Mouse (Mus musculus) embryonic facial prominence, embryonic 15.5 days (tissue): Measurements from ENCODE around the gene Srgap2. TPM values are rescaled to one million over a fixed set of nuclear protein-coding genes. Genes with fewer than 3 reads are reported as not detected.

Source experiments
- ATAC-seq: fragments of 200-750 bp; cut with Nextera tagmentation; 2 replicates; pipeline ENCODE4 v1.8.0; 2017; ENCODE audit warnings: low read depth, moderate TSS enrichment; ENCODE audit not compliant: insufficient number of reproducible peaks, low FRiP score, low TSS enrichment
- H3K27ac ChIP-seq: fragments of 300-500 bp; sonication (generic); replicated peaks from 2 replicates; pipeline ENCODE4 v1.5.1; 2015; ENCODE audit warnings: mild to moderate bottlenecking, inconsistent platforms
- H3K27me3 ChIP-seq: fragments of 300-500 bp; sonication (generic); 2 replicates; pipeline ENCODE4 v1.6.1; 2015; ENCODE audit warnings: inconsistent platforms
- H3K36me3 ChIP-seq: fragments of 300-500 bp; sonication (generic); 2 replicates; pipeline ENCODE4 v1.6.1; 2015; ENCODE audit warnings: mild to moderate bottlenecking, inconsistent platforms
- H3K4me1 ChIP-seq: fragments of 300-500 bp; sonication (generic); 2 replicates; pipeline ENCODE4 v1.6.1; 2015; ENCODE audit warnings: inconsistent platforms
- H3K4me2 ChIP-seq: fragments of 300-500 bp; sonication (generic); replicated peaks from 2 replicates; pipeline ENCODE4 v1.6.1; 2015; ENCODE audit warnings: mild to moderate bottlenecking, inconsistent platforms
- H3K4me3 ChIP-seq: fragments of 300-500 bp; sonication (generic); replicated peaks from 2 replicates; pipeline ENCODE4 v1.5.1; 2015; ENCODE audit warnings: mild to moderate bottlenecking, inconsistent platforms
- H3K9ac ChIP-seq: fragments of 300-500 bp; sonication (generic); 2 replicates; pipeline ENCODE4 v1.6.1; 2015; ENCODE audit warnings: inconsistent platforms
- H3K9me3 ChIP-seq: fragments of 300-500 bp; sonication (generic); replicated peaks from 2 replicates; pipeline ENCODE4 v1.6.1; 2016; ENCODE audit warnings: inconsistent platforms
- WGBS: fragments of 180-500 bp; shearing (Covaris S2); methylation state at CpG from one replicate; pipeline ENCODE4 v1.1.7; 2015; 5-methylcytosine and 5-hydroxymethylcytosine counted together
- polyA plus RNA-seq: library from polyadenylated mRNA; unstranded; fragments of >200 nt; fragmentation: Nextera tagmentation; extraction: Ambion mirVana; gene quantifications from 2 replicates; pipeline ENCODE4 v1.2.1, GENCODE M21; 2015

Srgap2 gene
- polyA plus RNA-seq, 1 experiment from 2014 or later, result 18.0 TPM

GRCm38 (mm10) chr1:131431456-131432246 lies 95.5 kb downstream of the Srgap2 start:
- WGBS, result 58% methylated on average over 5 of the region's 5 CpGs
- Histone ChIP-seq H3K4me1 (peaks cover 39% of the 10 kb centered on the region), H3K9me3 (no peaks in the 10 kb centered on the region), H3K9ac (no peak overlapping the region), H3K4me3 (no peak overlapping the region), H3K4me2 (no peak overlapping the region), H3K27ac (peak overlapping the region; percentile 45; the same call in 1 of the 2 replicates), H3K36me3 (no peaks in the 10 kb centered on the region), H3K27me3 (no peaks in the 10 kb centered on the region)
- ATAC-seq, result peak; percentile 64

- no peaks in the 10 kb centered on the region for H3K36me3 ChIP-seq
- H3K4me1 ChIP-seq, result peaks cover 36% of the 10 kb centered on the region
- H3K4me3 ChIP-seq, result no peak overlapping the region
- 9% methylated on average over 5 of the region's 5 CpGs for WGBS
- no peaks in the 10 kb centered on the region for H3K27me3 ChIP-seq
- peak; percentile 77; the same call in 1 of the 2 replicates for ATAC-seq
- H3K9me3 ChIP-seq, result no peaks in the 10 kb centered on the region
- H3K9ac ChIP-seq, result no peak overlapping the region
- peak overlapping the region; percentile 69 for H3K27ac ChIP-seq
- H3K4me2 ChIP-seq, result 0 out of 2 replicates have a peak overlapping the region, but pooled peaks have one; percentile 4
Observed at GRCm38 (mm10) chr1:131427140-131427821, 99.9 kb downstream of the Srgap2 start.

- Histone ChIP-seq H3K4me1 (peaks cover 19% of the 10 kb centered on the region), H3K9ac (no peak overlapping the region), H3K27me3 (no peaks in the 10 kb centered on the region), H3K4me2 (no peak overlapping the region), H3K36me3 (no peaks in the 10 kb centered on the region), H3K27ac (no peak overlapping the region), H3K9me3 (no peaks in the 10 kb centered on the region), H3K4me3 (no peak overlapping the region)
- WGBS, result 81% methylated on average over 3 of the region's 3 CpGs
- ATAC-seq, result no peak
Observed at GRCm38 (mm10) chr1:131423061-131423460, 104.1 kb downstream of the Srgap2 start.

GRCm38 (mm10) chr1:131421113-131421512 lies 106.0 kb downstream of the Srgap2 start:
- no peak overlapping the region for H3K27ac ChIP-seq
- H3K4me3 ChIP-seq, result no peak overlapping the region
- peaks cover 11% of the 10 kb centered on the region; the same call in 1 of the 2 replicates for H3K4me1 ChIP-seq
- H3K27me3 ChIP-seq, result no peaks in the 10 kb centered on the region
- H3K9ac ChIP-seq, result no peak overlapping the region
- no peak overlapping the region for H3K4me2 ChIP-seq
- no peak for ATAC-seq
- no peaks in the 10 kb centered on the region for H3K36me3 ChIP-seq
- H3K9me3 ChIP-seq, result no peaks in the 10 kb centered on the region

- Histone ChIP-seq H3K4me1 (peaks cover 11% of the 10 kb centered on the region; the same call in 1 of the 2 replicates), H3K4me2 (no peak overlapping the region), H3K4me3 (no peak overlapping the region), H3K27me3 (no peaks in the 10 kb centered on the region), H3K9me3 (no peaks in the 10 kb centered on the region), H3K36me3 (no peaks in the 10 kb centered on the region), H3K27ac (no peak overlapping the region), H3K9ac (no peak overlapping the region)
- 53% methylated on average over 4 of the region's 4 CpGs for WGBS
- ATAC-seq, result no peak
Observed at GRCm38 (mm10) chr1:131420660-131421059, 106.5 kb downstream of the Srgap2 start.

GRCm38 (mm10) chr1:131419307-131419706 lies 107.8 kb downstream of the Srgap2 start:
- no peak for ATAC-seq
- Histone ChIP-seq H3K4me3 (no peak overlapping the region), H3K27ac (no peak overlapping the region), H3K4me2 (no peak overlapping the region), H3K9ac (no peak overlapping the region), H3K4me1 (peaks cover 11% of the 10 kb centered on the region; the same call in 1 of the 2 replicates), H3K36me3 (no peaks in the 10 kb centered on the region), H3K9me3 (no peaks in the 10 kb centered on the region), H3K27me3 (no peaks in the 10 kb centered on the region)
- 42% methylated on average over 3 of the region's 3 CpGs for WGBS

GRCm38 (mm10) chr1:131417821-131418660 lies 109.1 kb downstream of the Srgap2 start:
- no peak overlapping the region for H3K9ac ChIP-seq
- 58% methylated on average over 5 of the region's 5 CpGs for WGBS
- peaks cover 11% of the 10 kb centered on the region; the same call in 1 of the 2 replicates for H3K4me1 ChIP-seq
- no peaks in the 10 kb centered on the region for H3K36me3 ChIP-seq
- H3K27me3 ChIP-seq, result no peaks in the 10 kb centered on the region
- H3K9me3 ChIP-seq, result no peaks in the 10 kb centered on the region
- H3K27ac ChIP-seq, result no peak overlapping the region
- no peak overlapping the region for H3K4me2 ChIP-seq
- no peak overlapping the region for H3K4me3 ChIP-seq
- ATAC-seq, result no peak

- no peaks in the 10 kb centered on the region for H3K36me3 ChIP-seq
- no peak overlapping the region for H3K4me2 ChIP-seq
- no peak overlapping the region for H3K4me3 ChIP-seq
- 55% methylated on average over 5 of the region's 5 CpGs for WGBS
- no peaks in the 10 kb centered on the region for H3K9me3 ChIP-seq
- no peak overlapping the region for H3K9ac ChIP-seq
- no peaks in the 10 kb centered on the region for H3K27me3 ChIP-seq
- ATAC-seq, result no peak
- H3K4me1 ChIP-seq, result peaks cover 11% of the 10 kb centered on the region; the same call in 1 of the 2 replicates
- no peak overlapping the region for H3K27ac ChIP-seq
Observed at GRCm38 (mm10) chr1:131417059-131417750, 109.9 kb downstream of the Srgap2 start.

- no peak overlapping the region for H3K4me3 ChIP-seq
- no peaks in the 10 kb centered on the region for H3K4me1 ChIP-seq
- no peak overlapping the region for H3K4me2 ChIP-seq
- H3K9me3 ChIP-seq, result no peaks in the 10 kb centered on the region
- 77% methylated on average over 3 of the region's 3 CpGs for WGBS
- ATAC-seq, result no peak
- H3K27me3 ChIP-seq, result no peaks in the 10 kb centered on the region
- H3K27ac ChIP-seq, result no peak overlapping the region
- H3K9ac ChIP-seq, result no peak overlapping the region
- no peaks in the 10 kb centered on the region for H3K36me3 ChIP-seq
Observed at GRCm38 (mm10) chr1:131403567-131403966, 123.6 kb downstream of the Srgap2 start.

- H3K4me1 ChIP-seq, result no peaks in the 10 kb centered on the region
- no peak overlapping the region for H3K27ac ChIP-seq
- H3K36me3 ChIP-seq, result no peaks in the 10 kb centered on the region
- no peak overlapping the region for H3K9ac ChIP-seq
- no peaks in the 10 kb centered on the region for H3K27me3 ChIP-seq
- no peaks in the 10 kb centered on the region for H3K9me3 ChIP-seq
- no peak overlapping the region for H3K4me2 ChIP-seq
- no peak for ATAC-seq
- no peak overlapping the region for H3K4me3 ChIP-seq
- 61% methylated on average over 3 of the region's 3 CpGs for WGBS
Observed at GRCm38 (mm10) chr1:131400844-131401243, 126.3 kb downstream of the Srgap2 start.
